Mouse (Mus musculus) megakaryocyte progenitor cell, adult 5-6 weeks (primary cell): ENCODE measurements around the gene Tmem132c. TPM values are rescaled to one million over a fixed set of nuclear protein-coding genes. Genes with fewer than 3 reads are reported as not detected.

Experiments used
- ATAC-seq: replicated peaks from 2 replicates; pipeline ENCODE4 v1.8.0; 2016; ENCODE audit warnings: mild to moderate bottlenecking, moderate TSS enrichment, inconsistent platforms; ENCODE audit not compliant: poor library complexity
- total RNA-seq, 2 experiments: library from RNA; stranded (forward) in 1 of 2; stranded (reverse) in 1 of 2; fragments of 157-497, 149-512 nt in 1 of 2; fragments of 200-1000 nt in 1 of 2; gene quantifications; 2 replicates each; pipeline versions ENCODE4 v1.2.3 to v1.2.4; 2015 to 2017

Tmem132c gene
- total RNA-seq (2015) (not detected in 2 replicates), total RNA-seq (2017) (not detected in 2 replicates)

DNA sequence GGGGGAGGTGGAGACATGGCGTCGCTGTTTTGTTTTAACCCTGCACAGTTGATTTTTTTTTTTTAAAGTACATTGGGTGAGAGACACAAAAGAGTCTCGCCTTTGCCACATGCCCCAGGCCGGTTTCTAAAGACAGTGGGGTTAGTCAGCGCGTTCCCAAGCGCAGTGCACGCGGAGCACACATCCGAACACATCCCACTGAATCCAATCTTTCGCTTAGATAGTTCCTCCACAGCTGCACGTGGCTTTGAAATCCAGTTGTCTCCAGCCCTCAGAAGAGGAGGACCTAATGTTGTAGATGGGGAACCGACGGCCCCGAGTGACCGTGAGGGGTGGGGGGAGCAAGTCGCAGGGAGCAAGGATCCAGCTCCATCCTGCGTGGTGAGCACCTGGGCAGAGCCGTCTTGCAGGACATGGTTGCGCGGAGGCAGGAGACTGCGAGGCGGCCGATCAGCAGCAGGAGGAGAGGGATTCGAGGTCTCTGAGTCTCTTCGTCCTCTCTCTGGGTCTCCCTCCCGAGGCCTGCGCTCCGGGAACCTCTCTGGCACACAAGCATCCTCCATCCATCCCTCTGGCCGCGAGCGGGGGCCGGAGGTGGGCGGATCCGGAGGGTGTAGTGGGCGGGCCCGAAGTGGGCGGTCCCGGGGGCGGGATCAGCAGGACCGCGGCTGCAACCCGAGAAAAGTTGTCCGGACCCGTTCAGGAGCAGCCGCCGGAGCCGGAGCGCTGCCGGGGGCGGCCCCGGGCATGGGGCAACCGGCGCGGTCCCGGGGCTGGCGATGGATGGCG, at the start of gene Tmem132c:
TSS of gene Tmem132c (plus strand) at position 673 of the 789 bp plus-strand sequence.
- peak; percentile 39 for ATAC-seq

DNA sequence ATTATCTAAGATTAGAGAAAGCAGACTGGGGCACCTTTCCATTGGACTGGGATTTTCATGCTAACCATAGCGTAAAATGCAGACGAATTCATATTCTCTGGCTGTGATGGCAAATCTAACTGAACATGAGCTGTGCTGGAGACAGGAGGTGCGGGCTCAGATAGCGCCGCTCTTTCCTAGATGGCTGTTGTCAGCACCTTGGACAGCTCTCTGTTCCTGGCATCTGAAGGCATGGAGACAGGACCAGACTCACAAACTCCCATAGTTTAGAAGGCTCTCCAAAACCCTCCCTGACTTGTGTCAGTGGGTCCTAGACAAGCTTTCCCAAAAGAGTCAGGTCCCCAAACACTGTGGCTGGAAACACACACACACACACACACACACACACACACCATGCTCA, 49.7 kb upstream of the Tmem132c start:
- no peak for ATAC-seq

DNA sequence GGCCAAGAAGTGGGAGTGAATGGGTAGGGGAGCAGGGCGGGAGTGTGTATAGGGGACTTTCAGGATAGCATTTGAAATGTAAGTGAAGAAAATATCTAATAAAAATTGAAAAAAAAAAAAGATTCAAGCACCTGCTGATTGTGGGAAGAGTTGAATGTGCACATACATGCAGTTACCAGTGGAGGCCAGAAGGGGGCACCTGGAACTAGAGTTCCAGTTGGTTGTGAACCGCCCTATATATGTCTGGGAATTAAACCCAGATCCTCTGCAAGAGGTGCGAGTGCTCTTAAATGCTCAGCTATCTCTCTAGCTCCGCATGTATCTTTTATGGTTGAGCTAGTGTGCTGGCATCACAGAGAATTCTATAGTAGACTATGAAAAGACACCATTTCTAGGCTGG, 42.8 kb upstream of the Tmem132c start:
- ATAC-seq, result no peak

DNA sequence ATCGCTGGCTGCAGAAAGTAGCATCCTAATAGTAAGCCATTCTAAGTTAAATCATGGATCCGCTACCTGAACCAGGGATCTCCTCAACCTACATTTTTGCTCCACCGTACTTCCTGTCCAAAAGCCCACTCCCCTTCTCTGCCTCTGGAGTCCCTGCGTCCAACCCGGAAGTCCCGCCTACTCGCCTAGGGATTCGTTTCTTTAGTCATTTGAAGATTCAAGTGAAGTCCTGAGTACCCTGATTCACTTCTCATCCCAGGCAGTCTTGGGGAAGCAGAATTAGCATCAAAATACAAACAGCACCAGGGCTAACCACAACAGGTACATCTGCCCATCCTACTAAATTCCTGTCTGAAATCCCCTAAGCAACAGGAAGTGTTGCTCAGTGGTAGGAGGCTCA, 36.7 kb upstream of the Tmem132c start:
- ATAC-seq, result no peak

DNA sequence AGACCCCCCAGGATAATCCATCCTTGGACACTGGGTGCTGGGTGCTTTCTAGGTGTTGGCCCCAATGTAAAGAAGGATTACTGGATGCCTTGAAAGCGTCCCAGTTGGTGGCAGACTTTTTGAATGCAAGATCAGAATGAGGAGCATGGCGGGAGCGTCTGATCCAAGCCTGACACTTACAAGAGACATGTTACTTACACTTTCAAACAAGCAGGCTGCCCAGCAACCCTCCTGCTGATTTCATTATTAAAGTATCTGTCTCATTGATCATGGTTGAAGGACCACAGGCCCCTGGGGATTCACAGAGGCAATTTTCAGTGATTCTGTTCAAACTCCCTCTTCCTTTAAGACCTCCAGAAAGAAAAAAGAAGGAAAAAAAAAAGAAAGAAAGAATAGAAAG, 25.2 kb upstream of the Tmem132c start:
- ATAC-seq, result no peak

DNA sequence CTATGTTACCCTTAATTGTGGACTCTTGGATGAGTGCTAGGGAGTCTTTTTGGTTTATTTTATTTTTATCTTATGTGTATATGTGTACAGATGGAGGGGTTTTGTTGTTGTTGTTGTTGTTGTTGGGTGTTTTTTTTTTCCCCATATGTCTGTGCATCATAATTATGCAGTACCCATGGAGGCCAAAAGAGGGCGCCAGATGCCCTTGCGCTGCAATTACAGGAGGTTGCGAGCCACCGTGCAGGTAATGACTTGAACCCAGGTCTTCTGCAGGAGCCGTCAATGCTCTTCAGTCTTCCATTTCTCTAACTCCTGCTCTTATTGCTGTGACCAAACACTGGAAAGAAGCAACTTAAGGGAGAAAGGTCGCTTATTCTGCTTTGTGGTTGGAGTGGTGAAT, 23.9 kb upstream of the Tmem132c start:
- ATAC-seq, result no peak

DNA sequence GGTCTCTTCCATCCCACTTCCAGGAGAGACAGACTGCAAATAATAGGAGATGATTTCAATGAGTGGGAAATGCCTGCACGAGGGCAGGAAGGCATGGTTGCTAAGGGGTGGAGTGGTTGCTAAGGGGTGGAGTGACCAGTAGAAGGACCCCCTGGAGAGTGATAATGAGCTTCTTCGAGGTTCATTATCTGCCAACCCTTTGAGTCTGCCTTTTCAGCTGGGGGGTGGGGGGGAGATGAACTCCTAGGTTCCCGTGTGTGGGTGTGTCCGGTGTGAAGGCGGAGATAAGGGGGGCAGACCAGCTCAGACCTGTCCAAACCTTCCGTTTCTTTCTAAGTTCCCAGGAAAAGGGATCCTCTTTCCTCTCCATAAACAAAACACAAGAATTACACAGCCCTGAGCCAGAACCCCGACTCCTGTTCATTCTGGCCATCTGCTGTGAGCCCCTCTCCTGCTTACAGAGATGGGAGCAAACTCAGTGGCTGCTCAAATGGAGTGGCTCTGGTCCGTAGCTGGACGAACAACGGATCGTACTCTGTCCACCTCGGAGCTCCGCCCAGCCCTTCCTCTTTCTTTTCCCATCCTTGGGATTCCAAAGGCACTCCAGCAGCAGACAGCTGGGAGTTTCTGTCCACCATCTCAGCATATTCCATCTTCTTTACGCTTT, 13.5 kb upstream of the Tmem132c start:
- ATAC-seq, result no peak

DNA sequence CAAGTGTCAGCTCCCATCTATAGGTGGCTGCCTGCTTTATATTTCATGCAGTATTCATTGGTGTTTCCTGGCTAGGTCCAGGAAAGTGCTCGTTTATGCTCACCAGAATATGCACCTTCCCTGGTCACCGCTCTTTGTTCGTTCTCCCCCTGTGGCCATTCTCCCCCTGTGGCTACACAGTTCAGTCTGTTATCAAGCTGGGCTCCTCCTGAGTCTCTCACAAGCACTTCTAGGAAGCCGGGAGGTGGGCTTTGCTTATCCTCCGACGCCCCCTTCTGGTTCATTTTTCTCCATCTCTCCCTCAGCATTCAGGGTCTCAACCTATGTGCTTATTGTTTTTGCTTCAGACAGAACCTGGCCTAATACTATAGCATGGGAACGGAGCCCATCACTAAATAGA, 6.9 kb upstream of the Tmem132c start:
- no peak for ATAC-seq

DNA sequence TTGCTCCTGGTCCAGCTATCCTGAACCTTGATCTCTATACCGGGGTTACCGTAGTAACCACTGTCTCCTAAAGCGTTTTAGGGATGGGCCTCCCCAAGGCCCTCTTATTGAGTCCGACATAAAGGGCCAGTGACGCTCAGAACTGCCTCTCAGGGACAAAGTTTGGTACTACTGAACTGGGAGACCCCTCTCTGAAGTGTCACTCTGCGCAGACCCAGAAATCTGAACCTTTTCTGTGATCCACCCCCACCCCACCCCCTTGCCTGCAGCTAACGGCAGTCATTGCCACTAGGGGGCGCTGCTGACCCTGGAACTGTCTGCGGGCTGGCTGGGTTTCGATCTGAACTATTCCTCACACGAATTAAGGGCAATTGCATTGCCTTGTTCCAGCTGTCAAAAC, 6.4 kb upstream of the Tmem132c start:
- ATAC-seq, result peak; percentile 66

DNA sequence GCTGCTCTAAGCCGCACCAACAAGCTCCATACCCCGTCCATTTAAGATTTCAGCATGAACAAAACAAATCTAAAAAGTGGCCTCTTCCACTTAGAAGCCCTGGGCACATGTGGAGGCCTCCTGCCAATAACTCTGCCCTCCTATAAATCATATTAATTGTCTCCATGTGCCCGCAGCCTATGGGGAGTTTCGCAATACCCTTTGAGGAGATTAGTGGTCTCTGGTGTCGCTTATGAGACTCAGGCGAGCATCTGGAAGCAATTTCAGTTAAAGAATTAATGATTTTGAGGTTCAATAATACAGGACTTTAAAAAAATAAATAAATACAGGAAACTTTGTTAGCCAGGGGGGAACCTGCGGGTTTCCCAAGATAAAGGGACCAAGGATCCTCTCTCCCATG, 1.9 kb upstream of the Tmem132c start:
- no peak for ATAC-seq

DNA sequence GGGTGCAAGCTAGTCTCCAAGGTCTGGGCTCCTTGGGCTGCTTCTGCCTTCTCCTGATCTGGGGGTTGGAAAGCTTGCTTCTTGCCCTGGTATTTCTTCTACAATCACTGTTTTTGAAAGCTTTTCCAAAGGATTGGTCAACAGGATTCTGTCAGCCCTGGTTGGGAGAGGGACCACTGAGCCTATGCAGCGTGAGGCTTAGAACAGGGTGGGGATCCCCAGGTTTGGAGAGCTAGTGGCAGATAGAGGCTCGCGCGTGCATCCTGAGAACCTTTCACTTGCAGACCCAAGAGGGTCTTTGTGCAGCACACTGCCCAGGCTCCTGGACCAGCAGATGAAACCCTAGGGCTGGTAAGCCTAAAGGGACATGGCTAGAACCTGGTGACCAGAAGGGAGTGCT, 962 bp upstream of the Tmem132c start:
- ATAC-seq, result no peak

DNA sequence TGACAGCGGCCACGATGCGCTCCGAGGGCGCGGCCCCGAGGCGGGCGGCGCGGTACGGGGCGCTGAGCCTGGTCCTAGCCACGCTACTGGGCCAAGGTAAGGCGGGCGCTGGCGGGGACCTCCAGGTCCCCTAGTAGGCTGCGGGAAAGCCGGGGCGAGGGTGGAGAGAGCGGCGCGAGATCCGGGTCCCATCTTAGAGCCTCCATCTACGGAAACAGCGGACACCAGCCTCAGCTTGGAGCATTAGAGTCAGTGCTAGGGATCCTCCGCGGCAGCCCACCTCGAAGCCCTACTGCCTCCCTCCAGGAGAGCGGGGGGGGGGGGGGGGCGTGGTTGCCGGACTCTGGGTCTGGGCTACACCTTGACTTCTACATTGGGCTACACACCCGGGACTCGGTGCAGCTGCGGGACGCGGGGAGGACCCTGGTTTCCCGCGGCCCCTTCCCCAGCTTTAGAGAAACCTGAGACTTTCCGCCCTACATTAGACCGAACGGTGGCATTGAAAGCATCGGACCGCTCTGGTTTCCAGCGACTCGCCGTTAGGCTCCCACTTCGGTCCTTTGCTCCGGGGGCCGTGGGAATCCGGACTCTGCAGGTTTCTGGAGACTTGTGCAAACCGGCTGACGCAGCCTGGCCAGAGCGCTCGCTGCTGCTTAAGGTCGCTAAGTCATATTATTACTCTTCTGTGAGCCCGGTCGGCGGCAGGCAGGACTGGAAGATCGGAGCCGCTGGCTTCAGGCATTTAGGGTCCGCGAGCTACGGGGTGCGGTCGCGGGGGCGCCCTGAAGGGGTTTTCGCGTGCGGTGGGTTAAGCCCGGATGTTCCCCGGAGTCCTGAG, 536 bp downstream of the Tmem132c start:
- no peak for ATAC-seq

DNA sequence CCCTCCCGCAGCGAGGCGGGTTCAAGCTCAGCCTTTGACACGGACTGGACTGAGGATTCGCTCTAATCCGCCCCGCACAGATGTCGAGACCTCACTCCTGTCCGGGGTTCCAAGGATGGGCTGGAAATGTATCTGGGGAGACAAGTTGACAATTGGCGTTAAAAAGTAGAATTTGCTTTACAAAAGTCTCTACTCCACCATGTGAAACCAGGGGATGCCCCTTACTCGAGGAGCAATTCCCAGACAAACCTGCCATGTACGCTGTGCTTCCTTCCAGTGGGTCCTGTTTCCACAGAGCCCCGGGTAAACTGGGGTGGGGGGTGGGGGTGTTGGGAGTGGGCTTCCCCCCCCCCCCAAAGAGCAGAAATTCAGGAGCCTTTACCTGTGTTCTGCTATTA, 1.2 kb downstream of the Tmem132c start:
- no peak for ATAC-seq

DNA sequence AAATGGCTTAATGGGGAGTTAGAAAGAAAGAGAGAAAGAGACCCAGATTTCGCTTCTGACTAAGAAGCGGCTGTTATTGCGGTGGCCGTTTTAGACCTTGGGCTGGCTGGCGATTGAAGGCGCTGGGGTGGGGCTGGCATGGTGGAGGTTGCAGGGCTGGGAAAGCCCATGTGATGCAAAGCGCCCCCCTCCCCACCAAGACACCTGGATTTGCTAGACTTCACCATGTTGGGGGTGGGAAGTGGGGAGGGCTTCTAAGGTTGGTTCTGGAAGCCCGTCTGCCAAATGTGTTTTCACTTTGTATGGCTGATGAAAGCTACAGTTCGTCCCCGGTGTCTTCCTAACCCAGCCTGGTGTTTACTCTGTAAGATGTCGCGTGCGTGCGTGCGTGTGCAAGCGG, 1.6 kb downstream of the Tmem132c start:
- no peak for ATAC-seq

DNA sequence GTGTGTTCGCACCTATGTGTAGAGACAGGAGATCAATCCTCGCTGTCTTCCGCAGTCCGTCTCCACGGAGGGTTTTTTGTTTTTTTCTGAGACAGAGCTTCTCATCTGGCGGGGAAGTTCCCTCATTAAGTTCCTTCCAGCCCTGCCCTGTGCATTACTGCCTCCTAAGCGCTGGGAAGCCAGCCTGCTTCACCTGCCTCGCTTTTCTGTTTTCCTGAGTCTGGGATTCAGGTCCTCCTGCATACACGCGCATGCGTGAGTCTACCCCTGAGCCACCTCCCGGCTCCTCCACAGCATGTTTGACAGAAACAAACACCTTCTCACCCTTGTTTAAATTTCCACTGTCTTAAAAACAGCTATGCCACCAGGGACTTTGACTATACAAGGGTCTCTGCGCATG, 2.0 kb downstream of the Tmem132c start:
- ATAC-seq, result no peak

DNA sequence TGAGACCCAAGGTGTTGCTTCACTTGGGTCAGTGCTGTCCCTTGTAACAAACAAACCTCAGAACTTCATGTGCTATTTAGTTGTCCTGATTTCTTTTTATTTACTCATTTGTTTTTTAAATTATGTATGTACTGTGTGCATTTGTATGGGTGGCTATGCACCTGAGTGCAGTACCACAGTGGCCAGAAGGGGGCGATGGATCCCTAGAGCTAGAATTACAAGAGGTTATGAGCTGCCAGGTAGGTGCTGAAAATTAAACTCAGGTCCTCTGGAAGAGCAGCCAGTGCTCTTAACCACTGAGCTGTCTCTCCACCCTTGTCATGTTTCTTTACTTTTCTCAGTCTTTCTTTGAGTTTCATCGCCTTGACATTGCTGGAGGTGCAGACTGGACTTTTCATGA, 11.7 kb downstream of the Tmem132c start:
- no peak for ATAC-seq

DNA sequence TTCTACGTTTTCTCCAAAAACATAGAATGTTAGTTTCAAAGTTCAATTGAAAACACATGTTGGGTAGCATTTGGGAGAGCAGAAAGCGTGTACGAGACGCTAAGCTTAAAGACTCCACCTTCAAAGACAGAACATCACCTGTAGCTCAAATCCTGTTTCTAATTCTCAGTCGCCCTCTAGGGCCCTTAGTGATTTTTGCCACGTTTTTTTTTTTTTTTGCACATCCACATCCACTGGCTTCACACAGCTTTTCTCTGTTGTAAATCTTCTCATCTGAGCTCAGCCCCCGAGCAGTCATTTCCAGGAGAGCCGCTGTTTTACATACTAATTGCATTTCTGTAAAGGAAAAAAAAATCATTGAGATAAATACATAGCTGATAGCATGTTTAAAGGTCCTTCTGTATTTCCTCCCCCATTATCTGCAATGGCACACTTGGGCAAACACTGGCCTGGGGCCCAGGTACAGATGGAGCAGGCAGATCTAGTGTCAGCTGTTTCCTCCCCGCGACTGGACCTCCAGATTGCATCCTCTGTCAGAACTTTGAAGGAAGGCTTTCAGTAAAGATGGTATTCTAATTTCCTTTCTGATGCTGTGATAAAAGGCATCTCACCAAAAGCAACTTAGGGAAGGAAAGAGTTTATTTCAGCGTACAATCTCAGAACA, 15.5 kb downstream of the Tmem132c start:
- no peak for ATAC-seq

DNA sequence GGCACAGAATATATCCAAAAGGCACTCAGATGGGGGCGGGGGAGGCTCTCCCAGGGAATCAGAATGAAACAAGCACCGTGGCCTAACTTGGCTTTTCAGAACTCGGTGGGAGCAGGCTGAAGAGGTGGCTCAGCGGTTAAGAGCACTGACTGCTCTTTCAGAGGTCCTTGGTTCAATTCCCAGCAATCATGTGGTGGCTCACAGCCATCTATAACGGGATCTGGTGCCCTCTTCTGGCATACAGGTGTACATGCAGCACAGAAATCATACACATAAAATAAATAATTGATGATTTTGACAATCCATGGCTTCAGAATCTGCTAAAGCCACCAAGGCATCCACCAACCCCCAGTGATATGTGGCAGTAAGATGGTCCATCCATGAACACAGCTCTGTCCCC, 20.5 kb downstream of the Tmem132c start:
- ATAC-seq, result no peak

DNA sequence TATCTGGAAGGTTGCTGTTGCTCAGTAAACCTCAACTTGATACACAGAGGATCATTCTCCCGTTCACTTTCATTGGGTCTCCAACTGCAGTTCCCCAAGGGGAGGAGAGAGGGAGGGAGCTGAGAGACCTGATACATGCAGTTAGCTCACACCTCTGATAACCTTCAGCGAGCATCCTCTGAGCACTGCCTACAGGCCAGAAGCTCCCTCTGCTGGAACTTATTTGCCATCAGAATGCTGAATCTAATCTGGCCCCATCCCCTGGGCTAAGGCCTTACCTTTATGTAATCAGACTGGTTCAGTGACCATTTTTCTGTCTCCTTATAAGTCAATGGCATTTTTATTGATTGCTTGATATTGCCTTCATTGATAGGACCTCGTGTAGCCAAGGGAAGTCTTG, 29.5 kb downstream of the Tmem132c start:
- ATAC-seq, result no peak

DNA sequence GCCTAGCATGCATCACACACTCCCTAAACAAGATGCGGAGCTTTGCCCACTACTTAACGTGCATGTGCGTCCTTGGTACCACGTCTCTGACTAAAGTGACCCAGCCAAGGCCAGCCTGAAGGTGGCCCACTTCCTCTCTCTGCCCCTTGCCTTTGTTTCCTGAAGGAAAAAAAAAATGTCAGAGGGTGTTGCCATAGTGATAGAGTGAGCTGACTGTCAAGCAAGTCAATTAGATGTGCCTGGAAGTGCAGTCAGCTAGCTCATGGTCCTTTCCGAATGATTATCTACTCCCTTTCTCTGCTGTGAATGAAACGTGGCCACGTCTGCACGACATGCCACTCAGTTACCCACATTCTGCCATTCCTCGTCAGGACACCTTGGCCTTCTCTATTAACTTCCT, 37.9 kb downstream of the Tmem132c start:
- ATAC-seq, result no peak

DNA sequence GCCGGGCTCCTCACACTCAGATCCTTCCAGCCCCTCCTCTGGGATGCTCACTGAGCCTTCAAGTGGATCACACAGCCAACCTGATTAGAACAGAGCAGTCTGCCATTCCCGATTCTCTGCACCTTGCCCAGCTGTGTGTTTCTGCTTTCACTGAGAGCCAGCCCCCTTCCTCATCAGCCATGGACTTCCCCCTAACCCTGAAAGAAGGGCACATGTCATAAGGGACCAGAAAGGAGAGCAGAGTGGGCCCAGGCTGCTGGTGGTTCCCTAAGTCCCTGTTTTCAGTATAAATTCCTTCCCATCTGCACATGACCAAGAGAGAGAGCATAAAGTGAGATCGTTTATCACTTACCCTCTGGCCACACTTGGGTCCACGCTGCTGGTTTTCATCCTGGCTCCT, 39.6 kb downstream of the Tmem132c start:
- no peak for ATAC-seq
